Mouse (Mus musculus): Measurements from ENCODE around the gene Pcyt1a.
"Not testable (repeated sequence)": the region's sequence is repeated elsewhere in the genome, so short reads cannot be mapped to it uniquely, and the experiment has no call there.

The Pcyt1a gene

DNA sequence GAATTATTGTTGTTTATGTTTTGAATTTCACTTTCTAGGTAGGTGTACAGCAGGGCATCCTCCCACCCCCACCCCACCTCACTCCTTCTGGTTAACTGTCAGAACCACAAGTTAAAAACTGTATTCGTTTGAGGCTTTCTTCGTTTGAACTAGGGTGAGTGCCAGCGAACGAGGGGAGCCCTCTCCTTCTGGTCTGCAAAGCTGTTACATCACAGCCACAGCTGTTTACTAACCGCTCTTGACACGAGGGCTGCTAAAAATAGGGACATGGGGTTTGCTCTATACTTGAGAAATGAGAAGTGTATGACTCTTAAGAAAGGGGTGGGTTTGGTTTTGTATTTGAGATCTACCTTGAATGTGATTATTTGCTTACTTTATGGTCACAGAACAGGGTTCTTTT lies 3.3 kb downstream of the Pcyt1a start:
- no peak for DNase-seq (ENCODE audit: low spot score)

- no peak for DNase-seq (ENCODE audit: low spot score)
Measured at GRCm38 (mm10) chr16:32434691-32435090, 4.0 kb downstream of the Pcyt1a start.

DNA sequence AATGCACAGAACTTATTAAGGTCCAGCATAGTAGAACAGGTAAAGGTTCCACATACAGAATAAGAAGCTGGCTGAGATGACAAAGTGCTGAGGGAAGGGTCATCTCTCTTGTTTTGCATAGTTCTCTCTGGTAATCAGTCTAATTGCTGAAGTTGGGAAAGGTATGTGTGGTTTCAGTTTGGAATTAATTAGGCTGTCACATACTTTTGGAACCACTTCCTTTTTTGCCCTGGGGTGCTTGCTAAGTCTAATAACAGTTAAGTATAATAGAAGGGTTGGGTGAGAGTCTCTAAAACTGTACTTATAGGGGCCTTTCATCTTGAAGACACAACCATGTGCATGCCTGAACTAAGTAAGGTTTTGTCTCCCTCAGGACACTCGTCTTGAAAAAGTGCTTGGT lies 5.9 kb downstream of the Pcyt1a start:
- DNase-seq (ENCODE audit: low spot score): no peak

DNA sequence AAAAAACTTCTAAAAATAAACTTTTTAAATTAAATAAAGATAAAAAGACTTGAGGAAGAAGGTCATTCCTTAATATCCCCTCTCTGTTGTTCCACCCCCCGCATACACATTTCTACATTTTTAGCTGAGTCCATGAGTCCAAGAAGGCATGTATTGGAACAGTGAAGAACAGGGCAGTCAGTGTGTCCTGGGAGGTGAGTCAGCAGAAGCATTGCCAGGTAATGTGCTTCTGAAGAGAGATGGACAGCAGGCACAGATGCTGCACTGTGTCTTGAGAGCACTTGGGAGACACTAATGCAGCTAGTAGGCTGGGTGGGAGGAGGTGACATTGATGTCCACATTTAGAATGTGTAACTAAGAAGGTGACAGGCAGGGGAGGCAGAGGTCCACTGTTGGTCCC lies 6.5 kb downstream of the Pcyt1a start:
- DNase-seq (ENCODE audit: low spot score): no peak

DNA sequence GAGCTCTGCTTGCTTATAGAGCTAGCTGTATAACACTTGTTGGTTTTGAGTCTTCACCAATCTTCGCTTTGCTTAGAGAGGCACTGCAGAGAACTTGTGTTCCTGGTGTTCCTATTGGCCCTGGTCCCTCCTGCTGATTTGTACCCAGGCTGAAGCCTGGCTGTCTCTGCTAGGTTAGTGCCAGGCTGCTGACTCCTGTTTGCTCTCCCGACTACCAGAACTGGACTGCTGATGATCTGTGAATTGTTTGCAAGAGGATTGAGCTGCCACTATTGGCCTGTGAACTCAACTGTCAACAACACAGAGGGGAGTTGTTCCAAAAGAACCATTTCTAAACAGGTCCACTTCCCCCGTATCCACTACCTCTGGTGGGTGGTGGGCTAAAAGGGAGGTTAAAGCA lies 10.7 kb downstream of the Pcyt1a start:
- DNase-seq (ENCODE audit: low spot score): no peak

DNA sequence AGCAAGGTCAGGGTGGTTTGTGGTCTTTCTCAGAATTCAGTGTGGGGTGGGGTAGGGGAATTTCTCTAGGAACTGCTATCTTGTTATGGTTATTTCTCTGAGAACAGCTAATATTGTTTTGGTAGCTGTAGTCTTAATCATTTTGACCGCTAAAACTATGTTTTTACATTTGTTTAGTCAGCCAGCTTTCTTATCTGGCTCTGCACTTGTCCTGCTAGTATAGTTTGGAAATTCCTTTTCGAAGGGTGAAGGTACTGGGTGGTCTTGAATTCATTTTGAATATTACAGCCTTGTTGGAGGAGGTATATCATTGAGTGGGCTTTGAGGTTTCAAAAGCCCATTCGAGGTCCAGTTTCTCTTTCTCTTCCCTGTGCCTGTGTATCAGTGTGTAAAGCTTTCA lies 13.9 kb downstream of the Pcyt1a start:
- not testable (repeated sequence) for DNase-seq (ENCODE audit: low spot score)

DNA sequence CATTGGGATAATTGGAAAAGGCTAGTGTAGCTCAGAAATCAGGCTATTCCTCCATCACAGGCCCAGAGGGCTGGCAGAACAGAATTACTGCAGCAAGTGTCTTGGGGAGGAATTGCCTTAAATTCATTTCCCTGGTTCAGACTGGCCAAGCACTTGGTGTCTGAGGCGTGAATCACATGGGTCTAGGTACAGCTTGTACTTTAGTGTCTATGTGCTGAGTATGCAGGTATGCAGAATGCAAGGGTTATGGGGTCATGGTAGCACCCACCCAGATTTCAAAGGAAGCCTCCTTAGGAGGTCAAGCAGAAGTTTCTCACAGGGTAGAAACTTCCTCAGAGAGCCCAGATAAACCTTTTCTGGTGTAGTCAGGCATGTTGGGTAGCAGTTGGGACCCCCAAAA lies 14.8 kb downstream of the Pcyt1a start:
- DNase-seq (ENCODE audit: low spot score): no peak

- no peak for DNase-seq (ENCODE audit: low spot score)
Measured at GRCm38 (mm10) chr16:32446563-32447138, 15.9 kb downstream of the Pcyt1a start.

DNA sequence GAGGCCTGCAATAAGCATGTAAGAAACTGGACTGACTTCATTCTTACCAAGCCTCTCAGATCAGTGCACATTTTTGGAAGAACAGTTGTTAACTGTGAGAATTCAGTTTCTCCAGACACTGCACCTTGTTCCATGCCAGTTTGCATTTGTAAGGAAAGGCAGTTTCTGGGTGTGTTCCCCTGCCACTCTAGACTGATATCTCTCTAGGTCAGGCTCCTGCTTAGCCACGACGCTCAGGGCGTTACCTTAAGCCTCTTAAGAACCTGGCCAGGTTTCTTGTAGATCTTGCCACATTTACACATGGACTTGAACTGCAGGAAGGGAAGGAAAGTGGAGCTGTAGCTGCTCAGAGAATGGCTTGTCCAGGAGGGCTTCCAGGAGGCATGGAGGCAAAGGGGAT lies 18.9 kb downstream of the Pcyt1a start:
- no peak for DNase-seq (ENCODE audit: low spot score)

- DNase-seq (ENCODE audit: low spot score): no peak
Measured at GRCm38 (mm10) chr16:32450133-32450532, 19.4 kb downstream of the Pcyt1a start.

GRCm38 (mm10) chr16:32453102-32453501 lies 22.4 kb downstream of the Pcyt1a start:
- DNase-seq (ENCODE audit: low spot score): no peak

- no peak for DNase-seq (ENCODE audit: low spot score)
Measured at GRCm38 (mm10) chr16:32454646-32455045, 23.9 kb downstream of the Pcyt1a start.

DNA sequence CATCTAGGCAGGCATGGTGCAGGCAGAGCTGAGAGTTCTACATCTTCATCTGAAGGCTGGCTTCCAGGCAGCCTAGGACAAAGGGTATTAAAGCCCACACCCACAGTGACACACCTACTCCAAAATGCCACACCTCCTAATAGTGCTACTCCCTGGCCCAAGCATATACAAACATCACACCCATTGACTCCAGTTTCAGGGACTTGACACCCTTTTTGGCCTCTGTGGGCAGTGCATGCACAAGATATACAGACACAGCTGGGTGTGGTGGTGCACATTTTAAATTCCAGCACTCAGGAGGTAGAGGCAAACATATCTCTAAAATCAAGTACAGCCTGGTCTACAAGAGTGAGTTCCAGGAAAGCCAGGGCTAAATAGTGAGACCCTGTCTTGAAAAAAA lies 25.4 kb downstream of the Pcyt1a start:
- DNase-seq (ENCODE audit: low spot score): no peak

DNA sequence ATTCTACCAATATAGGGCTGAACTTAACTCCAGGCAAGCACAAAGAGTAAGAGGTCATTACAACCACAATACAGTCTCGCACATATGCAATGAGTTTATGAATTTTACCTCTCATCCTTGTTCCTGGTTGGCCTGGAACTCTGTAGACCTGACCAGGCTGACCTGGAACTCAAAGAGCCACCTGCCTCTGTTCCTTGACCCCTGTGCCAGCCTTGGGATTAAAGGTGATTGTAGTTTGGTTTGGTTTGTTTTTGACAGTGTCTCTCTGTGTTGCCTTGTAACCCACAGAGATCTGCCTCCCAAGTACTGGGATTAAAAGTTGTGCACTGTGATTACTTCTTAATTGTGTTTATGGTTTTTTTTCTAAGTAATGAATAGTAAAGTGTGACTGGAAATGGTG lies 26.0 kb downstream of the Pcyt1a start:
- DNase-seq (ENCODE audit: low spot score): no peak

GRCm38 (mm10) chr16:32457589-32458386 lies 27.1 kb downstream of the Pcyt1a start:
- DNase-seq (ENCODE audit: low spot score): no peak

- DNase-seq (ENCODE audit: low spot score): no peak
Measured at GRCm38 (mm10) chr16:32460518-32460917, 29.8 kb downstream of the Pcyt1a start.

GRCm38 (mm10) chr16:32461713-32462112 lies 31.0 kb downstream of the Pcyt1a start:
- DNase-seq (ENCODE audit: low spot score): no peak

GRCm38 (mm10) chr16:32462950-32463349 lies 32.2 kb downstream of the Pcyt1a start:
- no peak for DNase-seq (ENCODE audit: low spot score)

DNA sequence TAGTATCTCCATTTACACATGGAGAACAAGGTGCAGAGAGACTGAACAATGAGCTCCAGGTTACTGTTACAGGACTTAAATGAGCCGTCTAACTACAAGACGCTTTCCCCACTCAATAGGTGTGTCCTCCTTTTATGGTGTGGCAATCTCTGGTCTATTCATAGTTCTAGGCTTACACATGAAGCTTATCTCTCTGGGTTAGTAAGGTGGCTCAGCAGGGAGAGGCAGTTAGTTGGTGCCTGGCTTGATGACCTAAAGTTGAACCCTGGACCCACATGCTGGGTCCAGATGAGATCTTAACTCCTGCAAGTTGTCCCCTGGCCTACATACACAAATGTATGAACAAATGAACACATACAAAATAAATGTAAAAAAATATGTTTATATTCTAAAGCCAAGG lies 32.7 kb downstream of the Pcyt1a start:
- DNase-seq (ENCODE audit: low spot score): no peak

- DNase-seq (ENCODE audit: low spot score): no peak
Measured at GRCm38 (mm10) chr16:32464908-32465307, 34.2 kb downstream of the Pcyt1a start.

- DNase-seq (ENCODE audit: low spot score): no peak
Measured at GRCm38 (mm10) chr16:32468488-32468887, 37.8 kb downstream of the Pcyt1a start.

DNA sequence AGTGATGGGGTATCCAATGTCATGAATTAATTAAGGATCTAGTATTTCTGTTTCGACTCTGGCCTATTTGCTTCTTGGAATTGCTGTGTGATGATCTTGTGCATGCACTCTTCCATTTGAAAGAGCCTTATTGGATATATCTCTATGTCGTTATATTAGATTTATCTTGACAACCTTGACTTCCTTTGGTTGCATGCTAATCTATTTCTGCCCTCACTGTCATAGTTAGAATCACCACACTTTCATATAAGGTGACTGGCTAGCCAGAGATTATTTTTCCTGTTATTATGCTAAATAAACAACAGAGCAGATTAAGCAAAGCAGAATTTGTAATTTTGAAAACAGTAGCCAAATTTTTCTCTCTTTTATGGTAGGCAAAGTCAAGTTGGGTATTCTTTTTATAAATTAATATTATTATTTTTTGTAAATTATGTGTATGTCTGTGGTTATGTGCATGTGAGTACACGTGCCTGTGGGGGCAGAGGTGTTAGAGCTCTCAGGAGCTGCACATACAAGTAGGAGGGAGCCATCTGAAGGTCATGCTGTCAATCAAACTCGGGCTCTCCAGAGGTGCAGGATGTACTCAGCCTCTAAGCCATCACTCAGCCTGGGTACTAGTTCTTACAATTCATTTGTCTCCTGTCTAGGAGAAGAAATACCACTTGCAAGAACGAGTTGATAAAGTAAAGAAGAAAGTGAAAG lies 38.8 kb downstream of the Pcyt1a start:
- no peak for DNase-seq (ENCODE audit: low spot score)

- DNase-seq (ENCODE audit: low spot score): no peak
Measured at GRCm38 (mm10) chr16:32472276-32473015, 41.7 kb downstream of the Pcyt1a start.
